In the genomic region with DNA sequence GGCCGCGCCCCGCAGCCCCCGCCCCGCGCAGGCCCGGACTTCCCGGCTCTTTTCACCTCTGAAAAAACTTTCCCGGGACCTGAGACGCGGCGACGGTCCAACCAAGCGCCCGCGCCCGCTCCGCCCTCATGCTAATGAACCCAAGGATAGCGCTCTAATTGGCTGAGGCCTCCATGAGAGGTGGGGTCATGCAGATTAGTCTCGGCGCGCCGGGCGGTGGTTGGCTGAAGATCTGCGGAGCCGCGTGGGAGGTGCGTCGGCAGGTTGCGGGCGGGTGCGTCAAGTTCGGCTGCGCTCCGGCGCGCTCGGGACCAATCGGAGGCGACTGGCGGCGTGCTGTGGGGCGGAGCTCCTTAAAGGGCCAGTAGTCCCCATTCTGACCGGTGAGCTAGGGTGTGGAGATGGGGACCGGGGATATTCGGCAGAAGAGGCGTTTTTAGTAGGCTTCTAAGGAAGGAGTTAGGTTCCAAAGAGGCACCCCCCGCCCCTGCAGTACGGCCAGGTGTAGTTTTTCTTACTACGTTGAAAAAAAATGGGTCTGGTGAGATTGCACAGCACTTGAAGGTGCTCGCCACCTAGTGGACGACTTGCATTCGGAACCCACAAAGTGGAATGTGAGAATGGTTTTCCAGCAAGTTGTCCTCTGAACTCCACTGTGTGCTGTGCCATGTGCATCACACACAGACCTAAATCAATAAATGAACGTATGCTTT, we compare ENCODE assay signal across 8 mouse cellular contexts. TPM values are rescaled to one million over a fixed set of nuclear protein-coding genes. Genes with fewer than 3 reads are reported as not detected.
A peak's percentile ranks its signal among the peaks of the same experiment; 100 is the strongest.
DNase-seq lines count a peak whose midpoint lies in the region; ATAC-seq lines count a peak whose summit lies in the region.

A gene (minus strand): TSS at position 130 of the 713 bp plus-strand sequence.

- peak within 1 kb of the TSS; percentile 73 for H3K4me2 ChIP-seq in hindbrain, embryonic 15.5 days

- peak within 1 kb of the TSS; percentile 54 for H3K9ac ChIP-seq in hindbrain, embryonic 15.5 days

- H3K4me1 ChIP-seq in hindbrain, embryonic 15.5 days (replicated peaks) = peaks cover 33% of the 10 kb centered on the region

- H3K4me3 ChIP-seq in hindbrain, embryonic 15.5 days = peak within 1 kb of the TSS; percentile 62

- DNase-seq in T-cell, adult 2 months (ENCODE audit: low spot score) = peak; percentile 98
- DNase-seq in cerebellum, postnatal 36 days = peak; percentile 99 to 100
- peak; percentile 100 for DNase-seq in frontal cortex, postnatal 36 days (ENCODE audit: low spot score in 2 of 2)
- peak; percentile 99 for DNase-seq in left cerebral cortex, adult 11 months (ENCODE audit: low spot score)
- DNase-seq in lung, postnatal 4 days = peak; percentile 99 to 100
- DNase-seq in retina, postnatal 7 days (ENCODE audit: low read depth, low spot score) = peak; percentile 97
- peak; percentile 96 for DNase-seq in urinary bladder, adult 2 months (ENCODE audit: low spot score)

- no peaks in the 10 kb centered on the region for H3K36me3 ChIP-seq in hindbrain, embryonic 15.5 days

- peak within 1 kb of the TSS; percentile 81 for H3K27ac ChIP-seq in hindbrain, embryonic 15.5 days (replicated peaks)

- peaks cover 9% of the 10 kb centered on the region for H3K27me3 ChIP-seq in hindbrain, embryonic 15.5 days

- peak; percentile 96 for ATAC-seq in hindbrain, embryonic 15.5 days (ENCODE audit: low FRiP score, low read depth)

- WGBS in hindbrain, embryonic 15.5 days = under 1% methylated on average over 54 of the region's 54 CpGs

- H3K9me3 ChIP-seq in hindbrain, embryonic 15.5 days = no peaks in the 10 kb centered on the region

RNA-seq across cellular contexts. Expression of the gene that starts here (rescaled TPM):
- polyA plus RNA-seq in hindbrain, embryonic 15.5 days (2015; fragmentation: Nextera tagmentation; extraction: Ambion mirVana) = 39.0 and 39.9 TPM in 2 replicates
- polyA plus RNA-seq in urinary bladder, adult 2 months (2012; rRNA removed) = 82.9 and 91.7 TPM in 2 replicates

Comparison
In these comparisons a context has a peak if more than half of its experiments do, and no peak if none do; other contexts are left out.
1. Peak in every context shown above with its lines: DNase-seq, ATAC-seq, H3K4me3 ChIP-seq and H3K27ac ChIP-seq.